Mouse (Mus musculus) midbrain, embryonic 14.5 days (tissue): ENCODE data around the gene Btbd2. TPM values are rescaled to one million over a fixed set of nuclear protein-coding genes. Genes with fewer than 3 reads are reported as not detected.

Experiments
- ATAC-seq: fragments of 200-750 bp; cut with Nextera tagmentation; 2 replicates; pipeline ENCODE4 v1.8.0; 2017; ENCODE audit warnings: moderate number of reproducible peaks, moderate library complexity; ENCODE audit not compliant: low FRiP score, low TSS enrichment
- DNase-seq: peaks from one replicate; pipeline ENCODE4 v3.0.0-alpha.2; 2015
- H3K27ac ChIP-seq: fragments of 300-500 bp; sonication (generic); replicated peaks from 2 replicates; pipeline ENCODE4 v1.5.1; 2014; ENCODE audit warnings: mild to moderate bottlenecking, low read depth, low read length, moderate library complexity
- H3K27me3 ChIP-seq: fragments of 300-500 bp; sonication (generic); 2 replicates; pipeline ENCODE4 v1.6.1; 2014; ENCODE audit warnings: low read length, control low read depth, mixed read lengths; ENCODE audit not compliant: control insufficient read depth, insufficient read depth
- H3K36me3 ChIP-seq: fragments of 300-500 bp; sonication (generic); 2 replicates; pipeline ENCODE4 v1.6.1; 2014; ENCODE audit warnings: low read length, control low read depth; ENCODE audit not compliant: control insufficient read depth, insufficient read depth
- H3K4me1 ChIP-seq: fragments of 300-500 bp; sonication (generic); 2 replicates; pipeline ENCODE4 v1.6.1; 2014; ENCODE audit warnings: mild to moderate bottlenecking, antibody characterized with exemption, low read length, control low read depth; ENCODE audit not compliant: control insufficient read depth, insufficient read depth
- H3K4me2 ChIP-seq: fragments of 300-500 bp; sonication (generic); 2 replicates; pipeline ENCODE4 v1.6.1; 2014; ENCODE audit warnings: mild to moderate bottlenecking, low read length, moderate library complexity
- H3K4me3 ChIP-seq: fragments of 300-500 bp; sonication (generic); replicated peaks from 2 replicates; pipeline ENCODE4 v1.5.1; 2014; ENCODE audit warnings: low read depth, low read length
- H3K9ac ChIP-seq: fragments of 300-500 bp; sonication (generic); replicated peaks from 2 replicates; pipeline ENCODE4 v1.6.1; 2014; ENCODE audit warnings: mild to moderate bottlenecking, low read length, moderate library complexity
- H3K9me3 ChIP-seq: fragments of 300-500 bp; sonication (generic); 2 replicates; pipeline ENCODE4 v1.6.1; 2016; ENCODE audit warnings: low read length, control low read depth, mixed read lengths; ENCODE audit not compliant: control insufficient read depth
- WGBS: fragments of 180-500 bp; shearing (Covaris S2); extraction: QIAGEN DNeasy Blood & Tissue Kit; methylation state at CpG from one replicate; pipeline ENCODE4 v1.1.7; 2014; 5-methylcytosine and 5-hydroxymethylcytosine counted together
- polyA plus RNA-seq: library from polyadenylated mRNA; unstranded; fragments of >200 nt; fragmentation: Nextera tagmentation; extraction: Ambion mirVana; gene quantifications from 2 replicates; pipeline ENCODE4 v1.2.1, GENCODE M21; 2014

Gene Btbd2
- polyA plus RNA-seq, 1 experiment from 2014 or later: 80.1 TPM

DNA sequence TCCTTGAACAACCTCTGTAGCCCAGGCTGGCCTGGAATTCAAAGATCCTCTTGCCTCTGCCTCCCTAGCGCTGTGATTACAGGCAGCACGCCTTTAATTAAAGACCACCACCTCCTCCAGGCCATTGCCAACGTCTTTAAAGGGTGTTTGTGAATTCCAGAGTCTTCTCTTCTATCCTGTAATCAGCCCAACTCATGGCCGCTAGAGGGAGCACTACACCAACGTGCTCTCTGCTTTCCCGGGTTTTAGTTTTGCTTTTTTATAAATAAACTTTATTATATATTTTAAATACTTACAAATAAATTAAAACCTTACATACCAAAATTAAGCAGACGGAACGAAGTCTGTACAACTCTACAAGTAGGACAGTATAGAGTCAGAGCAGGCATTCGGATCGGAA is 2.3 kb upstream of the Btbd2 start:
- H3K36me3 ChIP-seq: no peaks in the 10 kb centered on the region
- H3K4me1 ChIP-seq: peaks cover 20% of the 10 kb centered on the region
- H3K4me3 ChIP-seq: no peak overlapping the region
- no peaks in the 10 kb centered on the region for H3K27me3 ChIP-seq
- H3K9ac ChIP-seq: no peak overlapping the region
- 0 out of 2 replicates have a peak overlapping the region, but pooled peaks have one; percentile 8 for H3K27ac ChIP-seq
- H3K4me2 ChIP-seq: peak overlapping the region; percentile 22; the same call in 1 of the 2 replicates
- peak; percentile 90 for DNase-seq
- ATAC-seq: no peak
- whole genome bisulfite sequencing: 16% methylated on average over 10 of the region's 10 CpGs
- no peaks in the 10 kb centered on the region for H3K9me3 ChIP-seq

DNA sequence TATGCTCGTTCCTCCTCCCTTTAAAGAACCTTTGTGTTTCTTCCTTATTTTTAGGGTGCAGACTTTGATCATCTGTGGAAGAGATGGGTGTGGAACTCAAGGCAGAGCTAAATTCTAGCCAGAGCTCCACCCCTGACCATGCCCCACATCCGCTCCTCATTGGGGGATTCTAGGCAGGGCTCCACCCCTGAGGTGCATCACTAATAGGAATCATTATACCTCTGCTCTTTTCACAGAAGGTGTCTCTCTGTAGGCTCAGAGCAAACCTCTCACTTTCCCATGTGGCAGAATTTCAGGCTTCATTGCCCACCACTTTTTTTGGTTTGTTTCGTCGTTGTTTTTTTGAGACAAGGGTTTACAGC is 2.0 kb upstream of the Btbd2 start:
- Histone ChIP-seq H3K27me3 (no peaks in the 10 kb centered on the region), H3K4me2 (no peak overlapping the region), H3K27ac (0 out of 2 replicates have a peak overlapping the region, but pooled peaks have one; percentile 8), H3K9me3 (no peaks in the 10 kb centered on the region), H3K4me3 (no peak overlapping the region), H3K36me3 (no peaks in the 10 kb centered on the region), H3K9ac (no peak overlapping the region), H3K4me1 (peaks cover 20% of the 10 kb centered on the region)
- WGBS: 68% methylated on average over 4 of the region's 4 CpGs
- ATAC-seq (no peak), DNase-seq (no peak)

DNA sequence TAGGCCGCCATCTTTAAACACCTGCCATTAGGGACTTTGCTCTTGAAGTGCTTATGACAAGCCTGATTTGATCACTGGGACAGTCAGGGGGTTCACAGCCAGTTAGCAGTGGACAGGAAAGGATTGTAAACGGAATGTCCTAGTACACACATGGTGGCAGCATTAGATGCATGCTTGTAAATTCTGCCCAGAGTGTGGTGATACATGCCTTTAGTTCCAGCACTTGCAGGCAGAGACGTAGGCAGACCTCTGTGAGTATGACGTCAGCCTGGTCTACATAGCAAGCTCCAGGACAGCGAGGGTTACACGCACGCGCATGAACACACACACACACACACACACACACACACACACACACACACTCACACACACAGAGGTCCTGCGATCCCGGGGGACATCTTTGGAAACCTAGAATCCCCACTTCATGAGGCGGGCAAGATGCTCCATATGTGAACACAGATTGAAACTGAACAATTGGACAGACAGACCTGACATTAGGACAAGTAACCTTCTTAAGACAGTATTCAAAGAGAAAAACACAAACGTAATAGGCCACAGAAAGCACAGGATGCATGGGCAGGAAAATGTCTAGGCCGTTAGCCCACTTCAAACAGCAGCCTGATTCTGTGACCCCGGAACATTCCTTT is 1.4 kb upstream of the Btbd2 start:
- Histone ChIP-seq H3K27ac (no peak overlapping the region), H3K27me3 (no peaks in the 10 kb centered on the region), H3K4me2 (no peak overlapping the region), H3K36me3 (no peaks in the 10 kb centered on the region), H3K4me3 (no peak overlapping the region), H3K9me3 (no peaks in the 10 kb centered on the region), H3K4me1 (peaks cover 20% of the 10 kb centered on the region), H3K9ac (no peak overlapping the region)
- DNase-seq: no peak
- ATAC-seq: no peak
- 91% methylated on average over 14 of the region's 14 CpGs for WGBS

DNA sequence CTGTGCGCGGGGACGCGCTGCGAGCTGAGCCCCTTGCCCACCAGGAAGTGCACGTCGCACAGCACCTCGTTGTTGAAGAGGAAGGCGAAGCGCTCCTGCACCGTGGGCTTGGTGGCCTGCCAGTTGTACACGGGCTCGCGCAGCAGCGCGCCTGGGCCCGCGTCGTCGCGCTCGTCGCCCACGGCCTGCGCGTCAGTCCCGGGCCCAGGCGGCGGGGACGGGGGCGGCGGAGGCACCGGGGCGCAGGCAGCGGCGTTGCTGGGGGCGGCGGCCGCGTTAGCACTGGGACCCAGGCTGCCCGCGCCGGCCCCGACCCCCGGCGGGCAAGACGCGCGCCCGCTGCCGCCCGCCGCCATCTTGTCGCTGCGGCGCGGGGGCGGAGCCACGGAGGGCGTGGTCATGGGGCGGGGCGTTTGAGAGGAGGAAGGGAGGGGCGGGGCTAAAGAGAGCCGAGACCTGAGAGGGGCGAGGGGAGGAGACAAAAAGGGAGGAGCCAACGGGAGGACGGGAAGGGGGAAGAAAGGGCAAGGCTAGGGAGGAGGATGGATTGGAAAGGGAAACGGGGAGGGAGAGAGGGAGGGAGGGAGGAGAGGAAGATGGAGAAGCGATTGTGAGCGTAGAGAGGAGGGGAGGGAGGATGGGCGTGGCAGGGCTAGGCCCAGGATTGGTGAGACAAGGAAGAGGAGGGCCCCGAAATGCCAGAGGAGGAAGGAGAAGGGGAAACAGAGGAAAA is 575 bp downstream of the Btbd2 start:
- peak; percentile 89 for ATAC-seq
- Histone ChIP-seq H3K27ac (peak overlapping the region; percentile 88), H3K36me3 (no peaks in the 10 kb centered on the region), H3K4me1 (peaks cover 20% of the 10 kb centered on the region), H3K27me3 (no peaks in the 10 kb centered on the region), H3K4me3 (peak overlapping the region; percentile 85), H3K9ac (peak overlapping the region; percentile 97), H3K4me2 (peak overlapping the region; percentile 88), H3K9me3 (no peaks in the 10 kb centered on the region)
- peak; percentile 99 for DNase-seq
- WGBS: 2% methylated on average over 68 of the region's 72 CpGs

DNA sequence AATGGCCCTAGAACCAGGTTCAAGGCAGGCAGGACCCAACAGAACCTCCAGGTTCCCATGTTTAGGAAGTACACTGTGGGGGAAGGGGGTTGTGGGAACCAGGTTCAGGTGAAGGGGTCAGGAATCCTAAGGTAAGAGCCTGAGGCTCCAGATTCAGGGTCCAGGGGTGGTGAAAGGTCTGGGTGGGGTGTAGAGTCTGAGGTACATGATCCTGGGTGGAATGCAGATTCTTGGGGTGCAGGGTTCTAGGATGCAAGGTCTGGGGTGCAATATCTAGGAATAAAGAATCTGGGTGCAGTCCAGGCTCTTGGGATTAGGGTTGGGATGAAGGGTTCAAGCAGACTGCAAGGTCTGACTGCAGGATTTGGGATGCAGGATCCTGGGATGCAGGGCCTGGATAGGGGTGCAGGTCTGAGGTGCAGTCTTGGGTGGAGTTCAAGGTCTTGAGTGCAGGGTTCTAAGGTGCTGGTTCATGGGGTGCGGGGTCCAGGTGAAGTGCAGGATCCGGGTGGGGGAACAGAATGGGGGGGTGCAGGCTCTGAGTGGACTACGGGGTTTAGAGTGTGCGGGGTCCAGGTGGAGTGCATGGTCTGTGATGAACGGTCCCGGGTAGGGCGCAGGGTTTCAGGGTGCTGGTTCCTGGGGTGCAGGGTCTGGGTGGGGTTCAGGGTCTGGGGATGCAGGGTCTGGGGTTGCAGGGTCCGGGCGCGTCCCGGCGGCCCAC is 1.3 kb downstream of the Btbd2 start:
- peak overlapping the region; percentile 85 for H3K4me3 ChIP-seq

DNA sequence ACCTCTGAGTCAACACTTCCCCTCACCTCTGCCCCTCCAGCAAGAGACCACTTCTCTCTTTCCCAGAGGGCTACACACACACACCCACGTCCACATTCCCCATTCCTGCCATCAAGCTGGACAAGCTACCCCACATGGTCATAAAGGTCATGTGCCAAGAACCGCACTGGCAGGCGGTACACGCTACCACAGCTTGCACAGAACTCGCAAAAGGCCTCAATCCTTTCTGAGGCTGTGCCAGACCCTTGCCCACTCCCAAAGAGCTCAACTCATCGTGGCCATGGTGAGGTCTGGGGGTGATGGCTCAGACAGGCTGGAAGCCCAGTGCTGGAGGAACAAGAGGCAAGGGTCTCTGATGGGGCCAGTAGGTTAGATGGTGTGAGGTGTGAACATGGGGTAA is 2.0 kb downstream of the Btbd2 start:
- DNase-seq: no peak
- Histone ChIP-seq H3K4me2 (peak overlapping the region; percentile 88), H3K4me3 (peak overlapping the region; percentile 85; the same call in 1 of the 2 replicates), H3K4me1 (peaks cover 20% of the 10 kb centered on the region), H3K27ac (no peak overlapping the region), H3K27me3 (no peaks in the 10 kb centered on the region), H3K9ac (peak overlapping the region; percentile 97), H3K9me3 (no peaks in the 10 kb centered on the region), H3K36me3 (0 out of 2 replicates have a peak, but pooled peaks cover 4% of the 10 kb centered on the region)
- WGBS: 91% methylated on average over 6 of the region's 6 CpGs
- no peak for ATAC-seq

More for the DNA sequence above, 1.3 kb downstream of the Btbd2 start:
- Histone ChIP-seq H3K27ac (peak overlapping the region; percentile 88), H3K36me3 (0 out of 2 replicates have a peak, but pooled peaks cover under 1% of the 10 kb centered on the region), H3K9ac (peak overlapping the region; percentile 97), H3K4me1 (peaks cover 20% of the 10 kb centered on the region), H3K27me3 (no peaks in the 10 kb centered on the region), H3K4me2 (peak overlapping the region; percentile 88), H3K9me3 (no peaks in the 10 kb centered on the region)
- DNase-seq (no peak), ATAC-seq (peak; percentile 48; the same call in 1 of the 2 replicates)
- 6% methylated on average over 12 of the region's 12 CpGs for WGBS

DNA sequence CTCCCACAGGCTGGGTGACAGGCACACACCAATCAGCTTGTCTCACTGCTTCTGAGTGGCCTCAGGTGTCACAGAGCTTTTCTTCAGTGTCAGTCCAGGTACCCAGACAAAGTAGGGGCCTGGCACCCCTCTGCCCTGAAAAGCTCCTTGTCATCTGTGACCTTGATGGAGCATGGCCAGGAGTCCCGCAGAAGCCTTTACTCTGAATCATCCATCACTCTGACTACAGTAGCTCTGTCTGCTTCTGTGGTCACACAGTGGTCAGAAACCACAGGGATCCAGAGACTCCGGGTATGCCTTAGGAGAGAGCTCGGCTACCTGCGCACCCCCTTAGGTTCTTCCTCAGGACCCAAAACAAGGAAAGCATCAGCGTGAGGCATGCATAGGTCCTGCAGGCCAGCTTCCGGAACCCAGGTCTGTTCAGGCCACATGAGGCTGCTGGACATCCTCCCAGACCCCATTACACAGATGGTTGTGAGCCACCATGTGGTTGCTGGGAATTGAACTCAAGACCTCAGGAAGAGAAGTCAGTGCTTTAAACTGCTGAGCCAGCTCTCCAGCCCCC is 3.6 kb downstream of the Btbd2 start:
- no peak for ATAC-seq
- no peak overlapping the region for H3K27ac ChIP-seq
- DNase-seq: no peak
- peaks cover 11% of the 10 kb centered on the region for H3K36me3 ChIP-seq
- no peaks in the 10 kb centered on the region for H3K27me3 ChIP-seq
- 95% methylated on average over 6 of the region's 6 CpGs for WGBS
- H3K4me1 ChIP-seq: peaks cover 16% of the 10 kb centered on the region
- H3K9me3 ChIP-seq: no peaks in the 10 kb centered on the region
- H3K4me2 ChIP-seq: no peak overlapping the region
- no peak overlapping the region for H3K4me3 ChIP-seq
- no peak overlapping the region for H3K9ac ChIP-seq

DNA sequence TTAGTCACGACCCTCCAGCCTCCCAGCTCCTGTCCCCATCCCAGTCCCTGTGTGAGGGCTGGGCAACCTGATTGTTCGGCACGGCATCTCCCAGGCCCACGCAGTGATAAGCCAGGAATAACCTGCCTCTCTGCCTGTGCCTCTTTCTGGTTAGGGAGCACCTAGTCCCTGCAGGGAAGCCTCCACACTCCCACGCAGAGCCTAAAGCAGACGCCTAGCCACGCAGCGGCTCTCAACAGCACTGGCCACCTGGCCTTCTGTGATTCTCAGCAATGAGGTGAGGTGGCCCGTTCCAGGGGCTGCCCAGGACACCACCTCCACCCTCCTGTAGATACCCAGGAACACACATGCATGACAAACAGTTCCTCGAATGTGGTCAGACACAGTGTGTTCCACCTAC is 6.5 kb downstream of the Btbd2 start:
- peaks cover 9% of the 10 kb centered on the region for H3K4me1 ChIP-seq
- no peak overlapping the region for H3K9ac ChIP-seq
- peaks cover 36% of the 10 kb centered on the region for H3K36me3 ChIP-seq
- no peak overlapping the region for H3K4me3 ChIP-seq
- no peaks in the 10 kb centered on the region for H3K9me3 ChIP-seq
- ATAC-seq (no peak), DNase-seq (no peak)
- no peaks in the 10 kb centered on the region for H3K27me3 ChIP-seq
- no peak overlapping the region for H3K27ac ChIP-seq
- H3K4me2 ChIP-seq: no peak overlapping the region
- 95% methylated on average over 10 of the region's 10 CpGs for WGBS
